Mouse (Mus musculus) bone marrow, adult 2 months (tissue): ENCODE data around the gene Ankrd36.

Experiments used
- CTCF ChIP-seq: fragments of 200-500 bp; IDR thresholded peaks from 2 replicates; pipeline ENCODE4 v1.5.1; 2011; ENCODE audit warnings: low read length, control low read depth; ENCODE audit not compliant: control insufficient read depth, insufficient read depth
- POLR2A ChIP-seq: fragments of 200-500 bp; IDR thresholded peaks from 2 replicates; pipeline ENCODE4 v1.6.1; 2011; ENCODE audit warnings: low read depth, mild to moderate bottlenecking, control low read depth, low read length, borderline replicate concordance; ENCODE audit not compliant: control insufficient read depth

DNA sequence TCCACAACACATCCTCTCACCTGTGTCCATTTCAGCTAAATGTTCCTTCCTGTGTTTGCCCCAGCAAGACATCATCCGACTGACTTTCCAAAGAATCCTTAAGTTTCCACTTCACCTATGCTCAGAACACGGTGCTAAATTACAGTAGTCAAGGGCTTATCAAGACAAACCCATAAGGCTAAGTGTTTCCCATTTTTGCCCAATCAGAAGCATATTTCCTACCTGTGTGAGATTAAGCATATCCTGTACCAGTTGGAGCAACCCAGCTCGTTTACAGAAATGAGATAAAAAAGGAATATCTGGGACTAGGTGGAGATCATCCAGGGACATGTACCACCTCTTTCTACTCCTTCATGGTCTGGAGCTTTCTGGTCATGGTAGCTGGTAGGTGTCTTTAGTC is 22.8 kb upstream of the Ankrd36 start:
- TF ChIP-seq CTCF (no peak), POLR2A (no peak)
